Mouse (Mus musculus) heart, embryonic 15.5 days (tissue): ENCODE measurements around the gene Dll4. TPM values are rescaled to one million over a fixed set of nuclear protein-coding genes. Genes with fewer than 3 reads are reported as not detected.

Experiments
- ATAC-seq: fragments of 200-750 bp; cut with Nextera tagmentation; replicated peaks from 2 replicates; pipeline ENCODE4 v1.8.0; 2017; ENCODE audit warnings: low read depth, moderate TSS enrichment; ENCODE audit not compliant: insufficient number of reproducible peaks, insufficient read depth, low FRiP score
- H3K27ac ChIP-seq: fragments of 300-500 bp; sonication (generic); 2 replicates; pipeline ENCODE4 v1.5.1; 2015; ENCODE audit warnings: mild to moderate bottlenecking, inconsistent platforms
- H3K27me3 ChIP-seq: fragments of 300-500 bp; sonication (generic); 2 replicates; pipeline ENCODE4 v1.6.1; 2015; ENCODE audit warnings: inconsistent platforms
- H3K36me3 ChIP-seq: fragments of 300-500 bp; sonication (generic); 2 replicates; pipeline ENCODE4 v1.6.1; 2015; ENCODE audit warnings: mild to moderate bottlenecking, inconsistent platforms
- H3K4me1 ChIP-seq: fragments of 300-500 bp; sonication (generic); replicated peaks from 2 replicates; pipeline ENCODE4 v1.6.1; 2015; ENCODE audit warnings: inconsistent platforms
- H3K4me2 ChIP-seq: fragments of 300-500 bp; sonication (generic); 2 replicates; pipeline ENCODE4 v1.6.1; 2015; ENCODE audit warnings: inconsistent platforms, mild to moderate bottlenecking, moderate library complexity
- H3K4me3 ChIP-seq: fragments of 300-500 bp; sonication (generic); 2 replicates; pipeline ENCODE4 v1.5.1; 2015; ENCODE audit warnings: mild to moderate bottlenecking, inconsistent platforms
- H3K9ac ChIP-seq: fragments of 300-500 bp; sonication (generic); 2 replicates; pipeline ENCODE4 v1.6.1; 2015; ENCODE audit warnings: mild to moderate bottlenecking, inconsistent platforms
- H3K9me3 ChIP-seq: fragments of 300-500 bp; sonication (generic); replicated peaks from 2 replicates; pipeline ENCODE4 v1.6.1; 2016; ENCODE audit warnings: inconsistent platforms
- WGBS: fragments of 180-500 bp; shearing (Covaris S2); methylation state at CpG from one replicate; pipeline ENCODE4 v1.1.7; 2015; ENCODE audit warnings: mixed read lengths; 5-methylcytosine and 5-hydroxymethylcytosine counted together
- polyA plus RNA-seq: library from polyadenylated mRNA; unstranded; fragments of >200 nt; fragmentation: Nextera tagmentation; extraction: Ambion mirVana; gene quantifications from 2 replicates; pipeline ENCODE4 v1.2.1, GENCODE M21; 2015

Gene Dll4
- polyA plus RNA-seq, 1 experiment from 2014 or later: 9.2 TPM

GRCm38 (mm10) chr2:119326161-119327101 is 847 bp downstream of the Dll4 start:
- H3K36me3 ChIP-seq: no peaks in the 10 kb centered on the region
- ATAC-seq: no peak
- H3K27me3 ChIP-seq: peaks cover 91% of the 10 kb centered on the region
- peak overlapping the region; percentile 65 for H3K9ac ChIP-seq
- peaks cover 42% of the 10 kb centered on the region for H3K4me1 ChIP-seq
- H3K4me3 ChIP-seq: peak overlapping the region; percentile 64
- H3K4me2 ChIP-seq: peak overlapping the region; percentile 89
- H3K9me3 ChIP-seq: no peaks in the 10 kb centered on the region
- under 1% methylated on average over 59 of the region's 61 CpGs for WGBS
- H3K27ac ChIP-seq: peak overlapping the region; percentile 69

- whole genome bisulfite sequencing: 0% methylated on average over 30 of the region's 30 CpGs
- peak overlapping the region; percentile 69 for H3K27ac ChIP-seq
- H3K27me3 ChIP-seq: peaks cover 90% of the 10 kb centered on the region
- peak overlapping the region; percentile 64 for H3K4me3 ChIP-seq
- peak overlapping the region; percentile 89 for H3K4me2 ChIP-seq
- H3K4me1 ChIP-seq: peaks cover 35% of the 10 kb centered on the region
- peak overlapping the region; percentile 65 for H3K9ac ChIP-seq
- no peaks in the 10 kb centered on the region for H3K9me3 ChIP-seq
- H3K36me3 ChIP-seq: no peaks in the 10 kb centered on the region
- ATAC-seq: 0 out of 2 replicates have a peak, but pooled peaks have one; percentile 19
Measured at GRCm38 (mm10) chr2:119327102-119327480, 1.5 kb downstream of the Dll4 start.

- H3K27me3 ChIP-seq: peaks cover 87% of the 10 kb centered on the region
- ATAC-seq: no peak
- peaks cover 27% of the 10 kb centered on the region for H3K4me1 ChIP-seq
Measured at GRCm38 (mm10) chr2:119327942-119328526, 2.5 kb downstream of the Dll4 start.

GRCm38 (mm10) chr2:119328546-119328945 is 3.0 kb downstream of the Dll4 start:
- peak overlapping the region; percentile 0; the same call in 1 of the 2 replicates for H3K9ac ChIP-seq

More at GRCm38 (mm10) chr2:119327942-119328526, 2.5 kb downstream of the Dll4 start:
- Histone ChIP-seq H3K9me3 (no peaks in the 10 kb centered on the region), H3K4me3 (peak overlapping the region; percentile 64), H3K4me2 (peak overlapping the region; percentile 89), H3K9ac (peak overlapping the region; percentile 0; the same call in 1 of the 2 replicates), H3K36me3 (no peaks in the 10 kb centered on the region), H3K27ac (peak overlapping the region; percentile 40; the same call in 1 of the 2 replicates)
- WGBS: 25% methylated on average over 11 of the region's 11 CpGs

GRCm38 (mm10) chr2:119329123-119329817 is 3.7 kb downstream of the Dll4 start:
- Histone ChIP-seq H3K4me1 (peaks cover 22% of the 10 kb centered on the region), H3K36me3 (no peaks in the 10 kb centered on the region), H3K4me2 (peak overlapping the region; percentile 89), H3K9ac (no peak overlapping the region), H3K9me3 (no peaks in the 10 kb centered on the region), H3K27ac (no peak overlapping the region), H3K27me3 (peaks cover 75% of the 10 kb centered on the region), H3K4me3 (peak overlapping the region; percentile 64)
- WGBS: 57% methylated on average over 3 of the region's 3 CpGs
- ATAC-seq: no peak

More at GRCm38 (mm10) chr2:119328546-119328945, 3.0 kb downstream of the Dll4 start:
- Histone ChIP-seq H3K27ac (no peak overlapping the region), H3K36me3 (no peaks in the 10 kb centered on the region), H3K4me3 (peak overlapping the region; percentile 64), H3K4me2 (peak overlapping the region; percentile 89), H3K27me3 (peaks cover 82% of the 10 kb centered on the region), H3K4me1 (peaks cover 27% of the 10 kb centered on the region), H3K9me3 (no peaks in the 10 kb centered on the region)
- WGBS: 32% methylated on average over 5 of the region's 5 CpGs
- ATAC-seq: no peak

GRCm38 (mm10) chr2:119330795-119331194 is 5.2 kb downstream of the Dll4 start:
- Histone ChIP-seq H3K27ac (no peak overlapping the region), H3K9ac (no peak overlapping the region), H3K4me2 (peak overlapping the region; percentile 21; the same call in 1 of the 2 replicates), H3K4me1 (peaks cover 12% of the 10 kb centered on the region), H3K36me3 (no peaks in the 10 kb centered on the region), H3K4me3 (no peak overlapping the region; the same call in 1 of the 2 replicates), H3K9me3 (no peaks in the 10 kb centered on the region), H3K27me3 (peaks cover 61% of the 10 kb centered on the region)
- WGBS: 83% methylated on average over 8 of the region's 8 CpGs
- no peak for ATAC-seq

- peaks cover 50% of the 10 kb centered on the region for H3K27me3 ChIP-seq
- H3K9me3 ChIP-seq: no peaks in the 10 kb centered on the region
- no peak overlapping the region for H3K9ac ChIP-seq
- WGBS: 67% methylated on average over 24 of the region's 24 CpGs
- peak overlapping the region; percentile 35 for H3K4me2 ChIP-seq
- H3K4me1 ChIP-seq: peaks cover 10% of the 10 kb centered on the region
- H3K4me3 ChIP-seq: peak overlapping the region; percentile 21
- H3K27ac ChIP-seq: no peak overlapping the region
- ATAC-seq: no peak
- no peaks in the 10 kb centered on the region for H3K36me3 ChIP-seq
Measured at GRCm38 (mm10) chr2:119332177-119332661, 6.6 kb downstream of the Dll4 start.

GRCm38 (mm10) chr2:119334135-119334534 is 8.6 kb downstream of the Dll4 start:
- Histone ChIP-seq H3K36me3 (no peaks in the 10 kb centered on the region), H3K4me3 (peak overlapping the region; percentile 15)

GRCm38 (mm10) chr2:119334964-119335525 is 9.5 kb downstream of the Dll4 start:
- WGBS: 58% methylated on average over 7 of the region's 7 CpGs
- Histone ChIP-seq H3K9ac (no peak overlapping the region), H3K27me3 (peaks cover 24% of the 10 kb centered on the region), H3K4me1 (peaks cover 18% of the 10 kb centered on the region), H3K4me2 (peak overlapping the region; percentile 46), H3K27ac (0 out of 2 replicates have a peak overlapping the region, but pooled peaks have one; percentile 40), H3K9me3 (no peaks in the 10 kb centered on the region), H3K36me3 (no peaks in the 10 kb centered on the region), H3K4me3 (peak overlapping the region; percentile 15)
- no peak for ATAC-seq

More at GRCm38 (mm10) chr2:119334135-119334534, 8.6 kb downstream of the Dll4 start:
- Histone ChIP-seq H3K9ac (no peak overlapping the region), H3K9me3 (no peaks in the 10 kb centered on the region), H3K27ac (peak overlapping the region; percentile 24; the same call in 1 of the 2 replicates), H3K4me2 (peak overlapping the region; percentile 46), H3K27me3 (peaks cover 31% of the 10 kb centered on the region), H3K4me1 (peaks cover 18% of the 10 kb centered on the region)
- no peak for ATAC-seq
- WGBS: 39% methylated on average over 1 of the region's 1 CpGs

- Histone ChIP-seq H3K4me1 (peaks cover 18% of the 10 kb centered on the region), H3K4me3 (no peak overlapping the region), H3K9me3 (no peaks in the 10 kb centered on the region), H3K9ac (no peak overlapping the region), H3K36me3 (no peaks in the 10 kb centered on the region), H3K27ac (peak overlapping the region; percentile 73), H3K4me2 (peak overlapping the region; percentile 24; the same call in 1 of the 2 replicates), H3K27me3 (peaks cover 21% of the 10 kb centered on the region)
- ATAC-seq: no peak
- 44% methylated on average over 1 of the region's 1 CpGs for WGBS
Measured at GRCm38 (mm10) chr2:119335535-119335934, 10.0 kb downstream of the Dll4 start.
